In genomic region chr11:81737777-81738176, GRCm38 (mm10) we compare ENCODE assay signal across 17 mouse cellular contexts.
"Had no signal": no experiment of that assay in that cellular context is flagged by ENCODE, and none has a peak within 500 bp of the region (broad histone marks: within the 10 kb centered on the region; RNA-seq: fewer than 3 reads in every experiment).

No protein-coding gene starts in this region.

- H3K27ac ChIP-seq: kidney, embryonic 15.5 days; limb, embryonic 13.5 days; liver, embryonic 13.5 days; midbrain, embryonic 12.5 days; stomach, embryonic 15.5 days had no signal

- H3K4me1 ChIP-seq: kidney, embryonic 15.5 days; liver, embryonic 13.5 days; stomach, embryonic 15.5 days had no signal

- DNase-seq: kidney, adult 2 months; kidney, postnatal 10 days; kidney, postnatal 36 days; left cerebral cortex, postnatal 4 days; liver, embryonic 13.5 days; lung, adult 2 months; lung, postnatal 14 days; lung, postnatal 4 days; retina, postnatal 1 day; right cerebral cortex, postnatal 25 days; spleen, adult 18-20 months; thymus, postnatal 25 days had no signal

- H3K9me3 ChIP-seq: kidney, embryonic 15.5 days; limb, embryonic 13.5 days; liver, embryonic 13.5 days; midbrain, embryonic 12.5 days; stomach, embryonic 15.5 days had no signal

- H3K27me3 ChIP-seq: kidney, embryonic 15.5 days; liver, embryonic 13.5 days; midbrain, embryonic 12.5 days; stomach, embryonic 15.5 days had no signal

- ATAC-seq: intestine, embryonic 16.5 days had no signal

- H3K9ac ChIP-seq: kidney, embryonic 15.5 days; limb, embryonic 13.5 days; liver, embryonic 13.5 days; midbrain, embryonic 12.5 days; stomach, embryonic 15.5 days had no signal

- H3K4me2 ChIP-seq: kidney, embryonic 15.5 days; limb, embryonic 13.5 days; liver, embryonic 13.5 days; midbrain, embryonic 12.5 days; stomach, embryonic 15.5 days had no signal

- H3K4me3 ChIP-seq: kidney, embryonic 15.5 days; limb, embryonic 13.5 days; liver, embryonic 13.5 days; midbrain, embryonic 12.5 days; stomach, embryonic 15.5 days had no signal

- H3K36me3 ChIP-seq: kidney, embryonic 15.5 days; limb, embryonic 13.5 days; liver, embryonic 13.5 days; midbrain, embryonic 12.5 days; stomach, embryonic 15.5 days had no signal
